Mouse (Mus musculus): ENCODE measurements at regions not wholly inside any gene's neighbourhood (a gene's known extent, or its start where the extent isn't known, plus 50 kb on each side); places are given as distances from the start of the nearest gene placed in this dataset.
A peak's percentile ranks its signal among the peaks of the same experiment; 100 is the strongest.

DNA sequence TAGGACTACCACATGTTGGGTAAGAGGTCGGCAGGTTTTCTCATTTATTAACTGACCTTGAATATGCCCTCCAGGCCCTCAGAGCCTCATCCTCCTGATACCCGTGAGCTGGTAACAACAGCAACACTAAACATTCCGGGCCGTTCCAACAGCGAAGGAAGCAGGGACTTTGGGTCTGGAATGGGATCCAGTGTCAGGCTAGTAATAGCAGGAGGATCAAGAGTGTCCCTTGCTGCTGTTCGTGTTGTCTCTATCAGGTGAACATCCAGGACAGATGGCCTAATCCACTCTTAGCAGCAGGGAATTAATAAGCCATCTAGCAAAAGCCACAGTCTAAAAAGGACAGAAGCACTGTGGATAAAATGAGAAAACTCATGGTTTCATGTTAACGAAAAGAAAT is 106.7 kb downstream of the Cpeb2 start:
- no peak for DNase-seq (ENCODE audit: low spot score in 2 of 2)

DNA sequence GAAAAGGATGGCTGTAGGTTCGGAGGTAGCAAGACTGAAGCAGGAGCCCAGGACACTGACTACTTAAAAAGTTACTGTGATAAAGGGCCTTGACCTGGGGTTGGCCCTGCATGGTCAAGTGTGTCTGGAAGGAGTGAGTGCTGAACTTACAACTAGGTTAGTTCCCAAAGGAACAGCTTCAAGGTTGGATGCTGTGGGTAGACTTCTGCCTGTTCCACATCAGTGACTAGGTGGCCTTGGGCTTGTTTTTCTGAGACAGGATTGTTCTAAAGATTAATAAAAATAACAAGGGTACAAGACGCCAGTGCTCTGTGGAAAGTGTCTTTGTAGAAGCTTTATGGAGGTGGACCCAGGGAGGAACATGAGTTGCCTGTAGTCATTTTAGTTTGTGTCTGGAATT is 108.5 kb downstream of the Cpeb2 start:
- no peak for DNase-seq (ENCODE audit: low spot score in 2 of 2)

DNA sequence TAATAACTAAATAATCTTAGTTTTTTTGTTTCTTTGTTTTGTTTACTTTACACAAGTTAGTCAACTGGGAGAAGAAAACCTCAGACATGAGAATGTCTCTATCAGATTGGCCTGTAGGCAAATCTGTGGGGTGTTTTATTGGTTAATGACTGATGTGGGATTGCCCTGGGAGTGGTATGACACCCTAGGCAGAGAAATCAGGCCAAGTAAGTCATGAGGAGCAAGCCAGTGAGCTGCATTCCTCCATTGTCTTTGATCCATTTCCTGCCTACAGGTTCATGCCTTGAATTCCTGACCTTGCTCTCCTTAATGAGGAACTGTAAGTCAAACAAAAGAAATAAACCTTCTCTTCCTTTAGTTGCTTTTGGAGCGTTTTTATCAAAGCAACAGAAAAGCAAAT is 111.5 kb downstream of the Cpeb2 start:
- DNase-seq (ENCODE audit: low spot score in 2 of 2) = no peak

DNA sequence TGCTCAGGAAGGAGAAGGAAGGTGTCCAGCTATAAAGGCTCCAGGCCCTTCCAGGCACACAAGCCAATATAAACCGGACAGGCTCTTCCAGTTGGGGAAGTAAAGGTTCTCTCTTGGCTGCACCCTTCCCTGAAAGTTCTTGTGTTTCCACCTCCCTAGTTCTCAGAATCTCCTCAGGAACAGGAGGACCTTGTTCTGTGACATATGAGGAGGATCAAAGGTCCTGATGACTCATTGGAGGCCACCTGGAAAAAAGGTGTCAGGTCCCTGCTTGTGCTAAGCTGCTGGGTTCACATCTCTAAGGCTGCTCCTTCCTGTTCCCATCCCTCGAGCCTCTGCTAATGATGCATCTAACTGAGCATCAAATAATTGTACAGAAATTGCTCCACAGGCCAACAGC is 118.0 kb downstream of the Cpeb2 start:
- no peak for DNase-seq (ENCODE audit: low spot score in 2 of 2)

DNA sequence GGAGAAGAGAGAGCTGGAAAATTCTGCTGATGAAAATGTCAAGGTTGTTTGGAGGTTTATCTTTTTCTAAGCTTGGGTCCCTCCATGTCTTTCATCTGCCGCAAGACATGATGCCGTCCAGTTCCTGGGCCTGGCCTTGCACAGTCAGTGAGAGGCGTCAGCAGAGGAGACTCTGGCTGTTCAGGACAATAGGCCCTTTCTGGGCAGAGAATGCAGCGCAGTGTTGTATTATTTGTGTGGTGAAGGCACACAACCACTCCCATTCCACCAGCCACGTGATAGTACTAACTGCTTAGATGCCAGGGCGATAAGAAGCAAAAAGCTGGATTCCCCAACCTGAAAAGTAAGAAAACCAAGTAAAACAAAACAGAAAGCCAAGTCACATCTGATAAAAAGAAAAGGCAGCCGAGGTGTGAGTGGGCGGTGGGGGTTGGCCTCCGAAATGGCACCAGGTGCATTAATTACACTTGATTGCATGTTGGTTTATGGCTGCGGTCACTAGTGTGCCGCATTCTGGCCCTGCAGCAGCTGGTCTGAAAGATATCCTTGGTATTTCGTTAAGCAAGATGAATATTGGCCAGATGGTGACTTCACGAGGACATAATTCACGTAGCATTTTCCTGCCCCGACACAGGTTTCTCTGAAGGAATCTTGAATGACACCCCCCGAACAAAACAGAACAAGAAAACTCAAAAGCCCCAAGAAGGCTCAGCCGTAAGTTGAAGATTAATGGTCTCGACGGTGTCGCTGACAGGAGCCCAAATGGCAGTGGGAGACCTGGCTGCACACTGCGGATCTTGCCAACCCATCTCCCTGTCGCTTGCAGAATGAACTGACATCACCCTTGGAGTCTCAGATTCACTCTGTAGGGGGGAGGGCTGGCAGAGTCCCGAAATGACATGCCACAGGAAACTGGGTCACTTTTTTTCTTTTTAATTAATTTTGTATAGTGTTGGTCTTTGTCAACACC is 120.3 kb downstream of the Cpeb2 start:
- DNase-seq (ENCODE audit: low spot score in 2 of 2) = no peak

DNA sequence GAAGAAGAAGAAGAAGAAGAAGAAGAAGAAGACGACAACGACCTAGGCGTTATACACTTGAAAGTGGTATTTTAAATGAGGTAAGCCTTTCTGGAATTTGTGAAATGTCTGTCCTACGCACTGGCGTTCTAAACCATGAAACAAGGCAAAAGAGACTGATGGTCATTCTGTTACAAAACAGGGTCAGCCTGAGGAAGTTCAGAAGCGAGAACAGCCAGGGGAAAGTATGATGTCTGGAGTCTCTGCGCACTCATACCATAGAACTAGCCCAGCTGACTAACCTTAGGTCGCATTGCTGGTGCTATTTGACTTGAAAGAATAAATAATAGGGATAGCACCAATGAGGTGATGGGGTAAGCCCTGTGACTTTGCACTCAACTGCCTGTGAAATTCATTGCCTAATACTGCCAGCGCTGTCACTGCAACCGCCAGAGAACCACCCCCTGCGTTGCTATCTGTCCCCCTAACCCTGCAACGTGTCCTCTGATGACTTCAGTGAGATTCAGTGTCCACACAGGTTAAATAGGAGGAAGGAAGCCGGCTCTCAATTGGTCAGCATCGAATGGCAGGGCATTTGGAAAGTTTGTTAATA is 121.5 kb downstream of the Cpeb2 start:
- no peak for DNase-seq (ENCODE audit: low spot score in 2 of 2)

DNA sequence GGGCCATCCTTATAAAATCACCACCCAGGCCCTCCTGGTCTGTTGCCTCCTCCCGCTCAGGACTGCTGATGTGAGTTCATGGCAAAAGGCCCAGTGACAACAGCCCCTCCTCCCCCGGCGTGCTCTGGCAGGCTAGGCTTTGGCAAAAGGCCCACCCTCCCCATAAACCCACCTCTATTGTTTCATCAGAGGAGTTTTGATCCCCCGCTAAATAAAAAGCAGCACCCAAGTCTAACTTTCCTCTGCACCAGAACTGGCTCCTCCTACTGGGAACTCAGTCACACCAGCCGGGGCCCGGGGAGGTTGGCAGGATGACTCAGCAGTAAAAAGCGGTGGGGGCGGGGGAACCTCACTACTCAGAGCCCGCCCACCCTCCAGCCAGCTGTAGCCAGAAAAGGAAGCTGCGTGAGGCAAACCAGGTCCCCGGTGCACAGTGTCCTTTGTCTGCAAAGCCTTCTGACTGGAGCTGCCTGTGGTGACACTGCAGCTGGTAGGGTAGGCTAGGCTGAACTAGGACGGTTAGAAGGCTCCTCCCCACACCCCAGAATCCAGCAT is 122.1 kb downstream of the Cpeb2 start:
- peak; percentile 84 to 86 for DNase-seq (ENCODE audit: low spot score in 2 of 2)

DNA sequence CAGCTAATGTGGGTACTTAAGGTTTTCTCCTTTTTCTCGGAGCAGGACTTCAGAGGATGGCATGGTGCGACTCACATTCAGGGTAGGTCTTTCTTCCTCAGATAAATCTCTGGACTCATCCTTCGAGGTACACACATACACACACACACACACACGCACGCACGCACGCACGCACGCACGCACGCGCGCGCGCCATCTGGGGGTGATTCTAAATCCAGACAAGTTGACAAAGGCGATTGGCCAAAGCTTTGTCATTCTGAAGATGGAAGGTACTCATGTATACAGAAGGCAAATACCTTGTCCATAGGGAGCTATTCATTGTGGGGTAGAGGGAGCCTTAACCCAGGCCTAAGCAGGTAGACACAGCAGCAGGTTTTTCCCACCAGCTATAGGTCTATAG is 122.9 kb downstream of the Cpeb2 start:
- DNase-seq (ENCODE audit: low spot score in 2 of 2) = no peak

DNA sequence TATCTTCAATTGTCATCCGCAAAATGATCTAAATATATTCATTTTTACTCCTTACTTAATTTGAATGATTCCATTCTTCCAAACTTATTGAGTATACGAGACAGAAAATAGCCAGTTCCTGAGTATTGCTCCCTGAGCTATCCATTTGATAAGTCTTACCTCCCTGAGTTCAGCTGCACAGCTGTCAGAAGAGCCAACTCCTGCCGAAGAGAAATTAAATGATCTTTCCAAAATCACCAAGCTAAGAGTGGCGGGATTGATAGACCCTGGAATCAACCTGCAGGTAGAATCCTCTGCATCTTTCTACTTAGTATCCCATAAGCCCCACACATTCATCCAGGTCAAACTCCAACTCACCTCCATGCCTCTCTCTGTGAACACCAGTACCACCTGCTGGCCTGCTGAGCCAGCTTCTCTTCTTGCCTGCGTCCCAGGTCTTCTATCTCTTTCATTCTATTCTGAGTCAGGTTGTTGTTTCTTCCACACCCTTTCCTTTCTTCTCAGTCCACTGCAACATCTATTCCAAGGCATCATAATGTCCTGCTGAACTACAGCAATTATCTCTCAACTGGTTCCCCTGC is 124.2 kb downstream of the Cpeb2 start:
- DNase-seq (ENCODE audit: low spot score in 2 of 2) = no peak

DNA sequence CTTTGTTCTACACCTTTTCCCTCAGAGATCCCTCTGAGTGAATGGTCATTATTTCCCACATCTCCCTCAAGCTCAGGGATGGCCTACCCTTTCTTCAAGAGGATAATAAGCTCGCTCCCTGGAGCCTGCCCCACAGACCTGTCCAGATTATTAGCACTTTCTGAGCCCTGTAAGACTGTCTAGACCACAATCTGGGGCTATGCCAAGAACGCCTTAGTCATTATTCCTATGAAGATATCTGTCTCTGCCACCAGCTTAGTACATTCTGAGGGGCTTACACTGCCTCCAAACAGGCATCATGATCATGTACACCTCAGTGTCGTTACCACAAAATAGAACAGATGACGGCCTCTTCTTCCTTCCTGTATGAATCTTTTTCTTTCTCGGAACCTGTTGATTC is 124.9 kb downstream of the Cpeb2 start:
- no peak for DNase-seq (ENCODE audit: low spot score in 2 of 2)

DNA sequence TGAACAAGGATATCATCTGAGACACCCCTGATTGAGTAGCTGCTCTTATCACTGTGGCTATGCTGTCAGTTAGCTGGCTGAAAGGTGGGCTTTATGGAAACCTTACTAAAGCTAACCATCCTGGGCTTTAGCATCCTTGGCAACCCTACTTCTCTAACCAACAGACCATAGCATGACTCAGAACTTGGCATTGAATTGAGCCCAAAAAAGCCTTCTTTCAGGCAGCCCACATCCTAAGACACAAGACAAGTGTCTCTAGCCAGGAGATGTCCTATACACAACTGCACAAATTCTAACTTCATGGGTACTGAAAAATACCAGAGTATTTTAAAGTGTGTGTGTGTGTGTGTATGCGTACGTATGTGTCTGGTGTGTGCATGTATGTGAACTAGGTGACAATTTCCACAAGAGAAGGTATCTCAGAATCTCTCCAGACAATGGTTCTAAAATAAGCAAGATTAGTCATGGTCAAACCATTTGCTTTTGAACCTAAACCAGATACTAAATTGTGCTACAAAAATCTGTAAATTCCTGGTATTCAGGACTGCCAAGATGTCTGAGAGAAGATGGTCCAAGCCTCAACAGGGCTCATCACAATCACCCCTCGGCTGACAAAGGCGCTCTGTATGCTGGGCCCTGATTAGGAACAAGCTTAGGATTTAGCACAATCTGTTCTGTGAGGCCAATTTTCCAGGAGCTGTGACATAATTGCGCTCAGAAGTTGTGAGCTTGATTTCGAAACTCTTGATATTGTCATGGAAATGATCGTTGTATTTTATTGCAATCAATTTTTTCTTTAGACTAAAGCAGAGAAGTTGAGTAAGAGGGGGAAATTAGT is 126.2 kb downstream of the Cpeb2 start:
- no peak for DNase-seq (ENCODE audit: low spot score in 2 of 2)

DNA sequence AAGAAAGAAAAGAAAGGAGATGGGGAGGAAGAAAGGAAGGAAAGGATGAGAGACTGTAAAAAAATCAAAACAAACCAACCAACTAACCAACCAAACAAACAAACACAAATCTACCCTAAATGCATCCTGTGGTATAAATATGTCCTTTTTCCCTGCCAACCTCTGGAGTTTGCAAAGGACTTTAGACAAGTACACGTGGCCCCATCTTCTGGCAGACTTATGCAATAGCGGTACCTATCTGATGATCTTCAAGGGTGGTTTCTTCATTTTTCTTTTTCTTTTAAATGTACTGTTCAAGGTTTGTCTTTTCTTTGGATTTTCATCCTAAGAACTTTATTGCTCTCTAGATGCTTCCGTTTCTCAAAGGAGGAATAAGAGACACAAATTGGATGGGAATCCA is 127.3 kb downstream of the Cpeb2 start:
- peak in 1 of 2 experiments; percentile 49 for DNase-seq (ENCODE audit: low spot score in 2 of 2)

DNA sequence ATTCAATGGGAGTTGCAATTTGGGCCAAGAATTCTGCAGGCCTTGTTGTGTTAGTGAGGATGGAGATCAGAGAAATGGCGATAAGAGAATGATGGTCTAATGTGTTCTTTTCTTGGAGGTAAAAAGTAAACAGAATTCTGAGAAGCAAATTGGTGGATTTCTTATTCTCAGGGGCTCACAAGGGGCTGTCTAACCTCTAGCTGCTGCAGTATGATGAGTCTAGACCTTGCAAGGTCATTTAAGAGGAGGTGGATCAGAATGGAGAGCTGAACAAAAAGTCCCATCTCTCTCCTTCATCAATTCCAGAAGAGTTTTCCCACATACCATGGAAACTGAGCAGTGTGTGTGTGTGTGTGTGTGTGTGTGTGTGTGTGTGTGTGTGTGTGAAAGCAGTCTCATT is 128.1 kb downstream of the Cpeb2 start:
- no peak for DNase-seq (ENCODE audit: low spot score in 2 of 2)

DNA sequence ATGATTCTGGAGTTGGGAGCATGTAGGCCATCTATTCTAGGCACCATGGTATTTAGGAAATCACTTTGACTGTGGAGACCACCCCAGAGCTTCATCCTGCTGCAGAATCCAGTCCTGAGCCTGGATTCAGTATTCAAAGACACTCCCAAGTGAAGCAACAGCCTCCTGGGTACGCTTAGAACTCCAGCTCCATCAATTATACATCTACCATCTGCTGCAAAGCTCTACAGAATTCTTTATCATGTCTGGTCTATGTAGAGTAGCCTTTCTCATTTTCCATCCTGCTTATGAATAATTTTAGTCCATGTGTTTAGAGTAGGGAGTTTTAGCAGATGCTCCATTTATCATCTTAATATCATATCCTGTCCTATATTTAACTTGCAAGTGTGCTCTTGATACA is 139.4 kb downstream of the Cpeb2 start:
- DNase-seq (ENCODE audit: low spot score in 2 of 2) = no peak

DNA sequence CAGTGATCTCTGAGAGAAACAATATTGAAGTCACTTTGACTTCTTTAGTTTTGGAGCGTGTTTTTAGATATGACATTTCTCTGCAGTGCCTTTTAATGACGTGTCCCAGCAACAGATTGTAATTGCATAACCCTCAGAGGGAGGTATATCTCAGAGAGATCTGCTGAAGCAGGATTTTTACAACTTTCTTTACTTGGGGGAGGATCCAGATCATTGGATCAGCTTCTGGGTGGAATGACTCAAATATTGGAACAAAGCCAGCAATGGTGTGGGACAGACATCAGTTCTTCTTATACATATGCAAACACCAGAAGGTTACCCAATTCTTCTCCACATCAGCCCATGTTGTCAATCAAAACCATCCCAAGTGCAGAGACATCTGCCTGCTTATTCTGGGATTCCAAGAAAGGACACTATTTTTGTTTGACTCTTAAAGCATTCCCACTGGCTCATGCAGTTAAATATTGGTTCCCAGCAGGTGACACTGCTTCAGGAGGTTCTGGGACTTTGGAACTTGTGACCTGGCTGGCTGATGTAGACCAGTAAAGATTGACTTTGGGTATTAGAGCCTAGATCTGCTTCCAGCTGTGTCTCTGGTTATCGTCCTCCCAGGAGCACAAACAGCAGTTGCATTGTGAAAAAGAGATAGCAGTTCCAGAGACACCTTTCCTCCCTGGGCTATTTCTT is 130.5 kb upstream of the C1qtnf7 start:
- no peak for DNase-seq (ENCODE audit: low spot score in 2 of 2)

DNA sequence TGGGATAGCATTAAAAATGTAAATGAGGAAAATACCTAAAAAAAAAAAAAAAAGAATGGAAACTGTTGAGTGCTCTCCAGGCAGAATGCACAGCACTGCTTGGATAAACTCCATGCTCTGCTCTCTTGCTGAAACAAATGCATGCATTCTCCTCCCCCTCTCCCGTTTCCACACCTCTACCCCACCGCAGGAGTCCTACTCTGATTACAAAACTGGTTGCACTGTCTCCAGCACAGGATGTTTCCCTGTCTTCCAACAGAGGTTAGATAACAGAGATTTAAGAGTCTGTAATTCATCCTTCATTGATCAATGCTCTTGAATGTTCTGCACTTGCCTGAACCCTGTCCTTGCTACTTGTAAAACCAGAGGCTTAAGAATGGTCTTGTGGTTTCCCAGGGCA is 124.3 kb upstream of the C1qtnf7 start:
- DNase-seq (ENCODE audit: low spot score in 2 of 2) = no peak

DNA sequence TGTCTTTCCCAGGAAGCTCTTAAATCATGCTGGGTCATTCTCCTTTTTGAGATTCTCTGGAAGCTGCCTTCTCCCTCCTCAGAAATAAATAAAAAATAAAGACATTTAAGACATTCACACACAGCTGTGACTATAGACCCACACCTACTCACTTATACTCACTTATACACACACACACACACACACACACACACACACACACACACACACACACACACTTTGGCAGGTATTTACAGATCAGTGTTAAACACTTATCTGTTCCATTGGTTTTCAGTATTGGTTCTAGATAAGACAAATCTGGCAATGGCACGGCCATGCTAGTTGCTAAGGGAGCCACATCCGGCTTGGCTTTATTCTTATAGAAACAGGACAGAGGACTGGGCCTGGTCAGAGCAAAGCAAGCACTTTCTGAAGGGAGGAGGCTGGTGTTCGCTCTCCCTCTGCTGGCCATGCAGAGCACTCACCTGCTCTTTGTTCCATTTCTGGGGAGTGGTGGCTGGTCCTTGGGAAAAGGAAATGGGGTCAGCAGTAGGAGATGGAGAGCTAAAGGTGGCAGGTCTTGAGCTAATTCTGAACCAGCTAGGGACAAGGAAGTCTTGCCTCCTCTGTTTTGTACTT is 123.8 kb upstream of the C1qtnf7 start:
- DNase-seq (ENCODE audit: low spot score in 2 of 2) = peak; percentile 37 to 42

DNA sequence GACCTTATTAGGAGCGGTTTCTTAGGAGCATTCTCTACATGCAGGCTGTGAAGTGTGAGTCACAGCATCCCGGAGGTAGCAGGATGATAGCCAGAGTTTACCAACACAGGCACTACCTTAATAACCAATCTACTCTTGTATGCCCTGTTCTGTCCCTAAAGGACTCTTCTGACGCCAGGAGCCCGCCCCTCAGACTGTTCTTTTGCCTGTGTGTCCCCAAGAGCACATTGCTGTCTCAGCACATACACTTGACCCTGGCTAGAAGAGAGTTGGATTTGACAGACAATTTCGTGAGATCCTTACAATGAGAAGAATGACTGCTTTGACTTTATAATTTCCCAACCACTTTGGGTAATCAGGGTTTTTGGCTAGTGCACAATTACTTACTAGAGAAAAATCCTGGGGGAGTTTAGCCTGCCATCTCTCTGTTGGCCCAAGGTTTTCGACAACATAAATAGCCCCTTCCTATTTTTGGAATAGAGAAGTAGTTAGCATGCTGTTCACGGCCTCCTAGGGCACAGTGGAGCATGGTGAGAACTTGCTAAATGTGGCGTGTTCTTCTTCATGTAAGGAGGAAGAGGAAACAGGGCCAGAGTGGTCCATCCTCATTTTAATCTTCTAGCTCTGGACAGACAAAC is 122.3 kb upstream of the C1qtnf7 start:
- no peak for DNase-seq (ENCODE audit: low spot score in 2 of 2)

DNA sequence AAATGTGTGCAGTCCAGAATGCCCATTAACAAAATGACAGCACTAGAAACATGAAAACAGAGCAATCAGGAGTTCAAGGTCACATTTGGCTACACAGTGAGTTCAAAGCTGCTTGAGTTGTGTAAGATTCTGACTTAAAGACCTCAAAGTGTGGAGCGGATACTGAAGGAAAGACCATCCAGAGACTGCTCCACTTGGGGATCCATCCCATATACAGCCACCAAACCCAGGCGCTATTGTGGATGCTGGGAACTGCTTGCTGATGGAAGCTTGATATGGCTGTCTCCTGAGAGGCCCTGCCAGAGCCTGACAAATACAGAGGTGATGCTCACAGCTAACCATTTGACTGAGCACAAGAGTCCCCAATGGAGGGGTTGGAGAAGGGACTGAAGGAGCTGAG is 98.1 kb upstream of the C1qtnf7 start:
- DNase-seq (ENCODE audit: low spot score in 2 of 2) = no peak
